ENCODE assay signal across 12 mouse cellular contexts in genomic region chr4:152294188-152294929, GRCm38 (mm10). TPM values are rescaled to one million over a fixed set of nuclear protein-coding genes. Genes with fewer than 3 reads are reported as not detected.
DNase-seq lines count a peak whose midpoint lies in the region; TF ChIP-seq lines count a peak whose summit lies in the region.
"Had no signal": no experiment of that assay in that cellular context is flagged by ENCODE, and none has a peak within 500 bp of the region (broad histone marks: within the 10 kb centered on the region; RNA-seq: fewer than 3 reads in every experiment).

No protein-coding gene starts in this region.

- peaks cover 25% of the 10 kb centered on the region for H3K4me1 ChIP-seq in testis, adult 2 months (ENCODE audit: control insufficient read depth, insufficient read depth, low read length)
- H3K4me1 ChIP-seq in embryonic fibroblast, embryonic 13.5 days (ENCODE audit: control insufficient read depth, insufficient read depth, low read length) = peaks cover 6% of the 10 kb centered on the region; the same call in 1 of the 2 replicates

- TF ChIP-seq POLR2A in testis, adult 2 months (IDR thresholded peaks at IDR 0.05; ENCODE audit: control insufficient read depth, low read depth, low read length) = 0 out of 2 replicates have a peak, but pooled peaks have one; percentile 4
- TF ChIP-seq POLR2A in embryonic fibroblast, embryonic 13.5 days (IDR thresholded peaks at IDR 0.05; ENCODE audit: low read depth, low read length) = no peak

- H3K27ac ChIP-seq in testis, adult 2 months (ENCODE audit: control insufficient read depth, insufficient read depth, low read depth, low read length) = no peak overlapping the region
- peak overlapping the region; percentile 53; the same call in 1 of the 2 replicates for H3K27ac ChIP-seq in embryonic fibroblast, embryonic 13.5 days (ENCODE audit: insufficient read depth, low read length)
- H3K27ac ChIP-seq: embryonic facial prominence, embryonic 13.5 days; hindbrain, embryonic 15.5 days; midbrain, embryonic 12.5 days had no signal

- no peak overlapping the region for H3K4me3 ChIP-seq in testis, adult 2 months (ENCODE audit: control insufficient read depth, low read depth, low read length)
- no peak overlapping the region for H3K4me3 ChIP-seq in embryonic fibroblast, embryonic 13.5 days (ENCODE audit: insufficient read depth, low read length)
- H3K4me3 ChIP-seq: embryonic facial prominence, embryonic 13.5 days; hindbrain, embryonic 15.5 days; midbrain, embryonic 12.5 days had no signal

- no peaks in the 10 kb centered on the region for H3K36me3 ChIP-seq in testis, adult 2 months (ENCODE audit: control insufficient read depth, insufficient read depth, low read length)
- H3K36me3 ChIP-seq: hindbrain, embryonic 15.5 days; midbrain, embryonic 12.5 days had no signal

- no peaks in the 10 kb centered on the region for H3K27me3 ChIP-seq in testis, adult 2 months (ENCODE audit: control insufficient read depth, insufficient read depth, low read length)

- TF ChIP-seq CTCF in testis, adult 2 months (IDR thresholded peaks at IDR 0.05; ENCODE audit: control insufficient read depth, insufficient read depth, insufficient replicate concordance, low read depth, low read length) = no peak
- TF ChIP-seq CTCF in embryonic fibroblast, embryonic 13.5 days (IDR thresholded peaks at IDR 0.05; ENCODE audit: borderline replicate concordance, insufficient read depth, low read length) = peak; percentile 27; the same call in 1 of the 2 replicates

- DNase-seq in kidney, adult 9 months = peak; percentile 49
- no peak for DNase-seq in kidney, adult 18-20 months
- DNase-seq in testis, postnatal 14 days (ENCODE audit: low spot score) = no peak
- DNase-seq in adrenal gland, adult 2 months = no peak
- no peak for DNase-seq in right cerebral cortex, postnatal 14 days
- DNase-seq: spleen, adult 18-20 months had no signal

RNA-seq across cellular contexts. Expression of gene Icmt, which starts 2.7 kb away (rescaled TPM):
- 50.9 and 51.6 TPM in 2 replicates for polyA plus RNA-seq in testis, adult 2 months (2012; rRNA removed)
- 34.2 and 42.7 TPM in 2 replicates for polyA plus RNA-seq in embryonic fibroblast, embryonic 13.5 days (2011; ENCODE audit: insufficient read length, low read depth, missing spikeins)
- 10 to 100 TPM; 34.6 to 49.1 TPM for total RNA-seq in adrenal gland, adult 2 months (2021)
- polyA plus RNA-seq in adrenal gland, adult 2 months (2012; rRNA removed) = 39.5 and 48.3 TPM in 2 replicates

RNA-seq across cellular contexts. Expression of gene Hes3, which starts 2.9 kb away (rescaled TPM):
- polyA plus RNA-seq in testis, adult 2 months (2012; rRNA removed) = 1.5 and 1.6 TPM in 2 replicates
- not detected in 2 replicates for polyA plus RNA-seq in embryonic fibroblast, embryonic 13.5 days (2011; ENCODE audit: insufficient read length, low read depth, missing spikeins)
- total RNA-seq in adrenal gland, adult 2 months (2021) = not detected
- polyA plus RNA-seq in adrenal gland, adult 2 months (2012; rRNA removed) = 0.30 TPM in 1 of 2 replicates, not detected in the other
- polyA plus RNA-seq: embryonic facial prominence, embryonic 13.5 days; urinary bladder, adult 2 months had no signal

RNA-seq across cellular contexts. Expression of gene Gpr153, which starts 20.3 kb away (rescaled TPM):
- 17.2 and 18.9 TPM in 2 replicates for polyA plus RNA-seq in testis, adult 2 months (2012; rRNA removed)
- polyA plus RNA-seq in embryonic fibroblast, embryonic 13.5 days (2011; ENCODE audit: insufficient read length, low read depth, missing spikeins) = 58.7 and 79.1 TPM in 2 replicates
- 1 to 10 TPM; 3.5 to 8.3 TPM for total RNA-seq in adrenal gland, adult 2 months (2021)
- polyA plus RNA-seq in adrenal gland, adult 2 months (2012; rRNA removed) = 16.6 and 22.4 TPM in 2 replicates

RNA-seq across cellular contexts. Expression of gene Rnf207, which starts 24.4 kb away (rescaled TPM):
- 0.22 and 0.43 TPM in 2 replicates for polyA plus RNA-seq in testis, adult 2 months (2012; rRNA removed)
- polyA plus RNA-seq in embryonic fibroblast, embryonic 13.5 days (2011; ENCODE audit: insufficient read length, low read depth, missing spikeins) = 0.81 and 1.5 TPM in 2 replicates
- 1 to 10 TPM in 1 of 2 experiments, under 1 TPM in 1; 0.84 to 1.1 TPM for total RNA-seq in adrenal gland, adult 2 months (2021)
- 0.26 and 0.67 TPM in 2 replicates for polyA plus RNA-seq in adrenal gland, adult 2 months (2012; rRNA removed)

RNA-seq across cellular contexts. Expression of gene Rpl22, which starts 31.2 kb away (rescaled TPM):
- polyA plus RNA-seq in testis, adult 2 months (2012; rRNA removed) = 47.5 and 49.7 TPM in 2 replicates
- 1,143 and 1,246 TPM in 2 replicates for polyA plus RNA-seq in embryonic fibroblast, embryonic 13.5 days (2011; ENCODE audit: insufficient read length, low read depth, missing spikeins)
- total RNA-seq in adrenal gland, adult 2 months (2021) = 100 to 1,000 TPM; 401 to 498 TPM
- 12.3 and 12.5 TPM in 2 replicates for polyA plus RNA-seq in adrenal gland, adult 2 months (2012; rRNA removed)
